Mouse (Mus musculus): Measurements from ENCODE around the gene Tpcn1. TPM values are rescaled to one million over a fixed set of nuclear protein-coding genes. Genes with fewer than 3 reads are reported as not detected.

The Tpcn1 gene
- 23.2 TPM for polyA plus RNA-seq (2017; shearing (Covaris generic))

DNA sequence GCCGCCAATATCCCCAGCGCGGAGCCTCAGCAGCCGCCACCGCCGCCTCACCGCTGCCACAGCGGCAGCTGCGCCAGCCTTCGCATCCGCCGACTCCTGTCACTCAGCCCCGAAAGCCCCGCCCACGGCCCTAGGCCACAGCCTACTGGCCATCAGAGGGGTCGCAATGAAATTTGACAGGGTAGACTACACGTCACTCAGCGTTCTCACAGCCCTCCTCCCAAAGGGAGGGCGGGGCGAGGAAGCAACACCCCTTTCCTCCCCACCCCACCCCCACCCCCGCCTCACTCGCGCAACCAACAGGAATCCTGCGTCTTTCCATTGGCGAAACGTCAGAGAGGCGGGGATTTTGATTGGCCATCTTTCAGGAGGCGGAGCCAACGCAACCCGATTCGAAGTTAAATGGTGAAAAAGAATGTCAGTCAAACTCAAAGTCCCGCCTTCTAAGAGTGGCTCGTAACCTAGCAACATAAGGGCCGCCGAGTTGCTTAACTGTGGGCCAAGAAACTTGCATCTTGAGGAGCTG lies at the start of gene Tpcn1, which contains the start of gene Iqcd:
Gene Tpcn1, minus strand, starts transcription at position 105 of the 526 bp plus-strand sequence.
Gene Iqcd, plus strand, starts transcription at position 448 of the 526 bp plus-strand sequence.

DNA sequence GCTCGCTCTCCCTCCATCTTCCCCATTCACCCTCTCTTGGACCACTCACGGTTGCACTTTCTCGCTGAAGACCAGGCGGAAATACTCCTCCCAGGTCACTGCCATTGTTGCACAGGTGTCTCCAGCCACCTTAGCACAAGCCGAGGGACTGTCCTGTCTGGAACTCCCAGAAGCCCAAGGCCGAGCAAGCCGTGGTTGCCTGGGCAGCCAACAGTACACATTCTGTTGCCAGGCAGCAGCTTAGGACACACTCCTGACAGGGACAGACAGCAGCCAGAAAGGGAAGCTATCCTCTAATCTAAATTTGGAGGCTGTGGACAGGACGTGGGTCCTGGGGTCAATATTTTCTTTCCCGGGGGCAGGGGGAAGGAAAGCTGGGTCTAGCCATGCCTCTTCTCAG lies 45.7 kb upstream of the Tpcn1 start, which contains the start of gene Cfap73:
Gene Cfap73, minus strand, starts transcription at position 105 of the 400 bp plus-strand sequence.

DNA sequence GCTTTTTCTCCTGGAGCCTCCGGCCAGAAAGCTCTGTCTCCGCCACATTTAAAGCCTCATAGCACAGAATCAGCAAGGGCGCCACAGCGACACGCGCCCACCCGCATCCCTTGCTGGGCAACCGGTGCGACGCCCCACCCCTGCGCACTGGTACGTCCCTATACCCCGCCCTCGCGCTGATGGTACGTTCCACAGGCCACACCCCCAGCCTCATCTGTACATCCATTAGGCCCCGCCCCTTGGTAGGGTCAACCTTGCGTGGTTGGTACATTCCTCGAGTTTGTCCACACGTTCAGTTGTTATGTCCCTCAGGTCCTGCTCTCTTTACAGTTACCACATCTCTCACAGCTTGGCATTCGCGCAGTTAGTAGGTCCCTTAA lies 24.0 kb upstream of the Tpcn1 start, which contains the start of the genes Rita1 and Ddx54:
Gene Rita1, minus strand, starts transcription at position 148 of the 380 bp plus-strand sequence.
Gene Ddx54, plus strand, starts transcription at position 298 of the 380 bp plus-strand sequence.

DNA sequence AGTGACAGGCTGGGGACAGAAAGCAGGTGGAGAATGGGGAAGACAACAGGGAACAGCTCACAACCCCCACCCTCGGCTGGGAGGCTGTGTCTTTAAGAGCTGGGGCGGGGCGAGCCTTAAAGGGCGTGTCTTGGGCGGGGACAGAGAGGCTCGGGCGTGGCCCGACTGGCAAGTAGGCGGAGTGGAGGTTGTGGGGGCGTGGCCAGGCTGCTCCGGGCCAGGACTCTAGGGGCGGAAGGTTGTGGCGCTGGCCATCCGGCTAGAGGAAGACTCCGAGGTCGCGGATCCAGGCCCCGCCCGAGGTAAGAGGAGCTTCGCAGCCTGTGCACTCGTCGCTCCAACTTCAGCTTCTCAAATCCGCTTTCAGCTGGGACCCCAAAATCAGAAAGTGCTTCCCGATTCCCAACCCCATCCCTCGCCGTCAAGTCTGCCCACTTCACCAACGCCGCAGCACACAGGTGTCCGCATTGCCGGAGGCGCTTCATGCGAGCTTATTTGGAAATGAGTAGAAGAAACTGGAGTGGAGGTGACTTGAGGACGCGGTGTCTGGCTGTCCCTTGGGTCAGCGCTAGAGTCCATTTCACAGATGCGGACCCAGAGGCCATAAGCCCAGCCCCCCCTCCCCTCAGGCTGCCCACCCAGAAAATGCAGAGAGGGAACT lies 77.4 kb downstream of the Tpcn1 start, which contains the start of gene Slc8b1:
Gene Slc8b1, plus strand, starts transcription at position 187 of the 661 bp plus-strand sequence.

DNA sequence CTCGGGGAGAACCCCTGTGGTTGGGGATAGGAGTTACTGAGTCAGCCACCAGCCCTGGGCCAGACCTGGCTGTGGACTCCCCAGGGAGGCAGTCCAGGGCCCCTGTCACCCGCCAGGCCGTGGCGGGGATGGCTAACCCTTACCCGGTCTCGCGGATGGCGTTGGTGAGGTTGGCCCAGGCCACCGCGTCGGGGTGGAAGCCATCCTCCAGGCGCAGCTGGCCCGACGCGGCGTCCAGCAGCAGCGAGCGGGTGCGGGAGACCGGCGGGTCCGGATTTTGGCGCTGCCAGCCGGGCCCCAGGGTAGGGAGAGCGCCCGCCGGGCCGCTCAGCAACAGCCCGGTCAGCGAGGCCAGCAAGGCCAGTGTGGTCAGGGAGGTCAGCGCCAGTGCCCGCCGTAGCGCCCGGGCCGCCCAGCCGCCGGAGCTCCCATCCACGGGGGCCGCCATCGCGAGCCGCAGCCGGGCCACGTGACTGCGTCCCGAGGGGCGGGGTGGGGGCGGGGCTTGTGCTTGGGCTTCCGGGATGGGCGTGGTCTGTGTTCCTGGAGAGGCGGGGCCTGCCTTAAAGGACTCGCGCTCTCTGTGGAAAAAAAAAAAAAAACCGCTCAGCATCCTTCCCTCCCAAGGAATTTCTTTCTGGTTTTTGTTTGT lies 85.2 kb downstream of the Tpcn1 start, which contains the start of gene Plbd2:
Gene Plbd2, minus strand, starts transcription at position 482 of the 652 bp plus-strand sequence.

Other genes starting within 250 kb of the Tpcn1 start
- gene Lhx5, start 157.0 kb downstream of the Tpcn1 start, polyA plus RNA-seq (2017; shearing (Covaris generic)), result not detected
- 0.22 TPM for gene Sdsl, start 115.9 kb downstream of the Tpcn1 start, polyA plus RNA-seq (2017; shearing (Covaris generic))
- gene Sds, start 112.1 kb downstream of the Tpcn1 start, polyA plus RNA-seq (2017; shearing (Covaris generic)), result not detected
- 3.7 TPM for gene Plbd2, start 85.0 kb downstream of the Tpcn1 start, polyA plus RNA-seq (2017; shearing (Covaris generic))
- 18.6 TPM for gene Slc8b1, start 77.5 kb downstream of the Tpcn1 start, polyA plus RNA-seq (2017; shearing (Covaris generic))
- 1.2 TPM for gene Iqcd, start 343 bp upstream of the Tpcn1 start, polyA plus RNA-seq (2017; shearing (Covaris generic))
- 6.3 TPM for gene Rita1, start 23.9 kb upstream of the Tpcn1 start, polyA plus RNA-seq (2017; shearing (Covaris generic))
- gene Ddx54, start 24.1 kb upstream of the Tpcn1 start, polyA plus RNA-seq (2017; shearing (Covaris generic)), result 89.7 TPM
- not detected for gene Cfap73, start 45.6 kb upstream of the Tpcn1 start, polyA plus RNA-seq (2017; shearing (Covaris generic))
- gene Rasal1, start 60.1 kb upstream of the Tpcn1 start, polyA plus RNA-seq (2017; shearing (Covaris generic)), result 16.3 TPM
- gene Dtx1, start 123.3 kb upstream of the Tpcn1 start, polyA plus RNA-seq (2017; shearing (Covaris generic)), result 35.5 TPM
- 6.9 TPM for gene Oas2, start 161.2 kb upstream of the Tpcn1 start, polyA plus RNA-seq (2017; shearing (Covaris generic))
- gene Oas3, start 189.0 kb upstream of the Tpcn1 start, polyA plus RNA-seq (2017; shearing (Covaris generic)), result 16.4 TPM
- gene Oas1e, start 206.9 kb upstream of the Tpcn1 start, polyA plus RNA-seq (2017; shearing (Covaris generic)), result not detected
- gene Oas1c, start 223.8 kb upstream of the Tpcn1 start, polyA plus RNA-seq (2017; shearing (Covaris generic)), result 15.5 TPM